Mouse (Mus musculus) E14TG2a.4 (cell line): Measurements from ENCODE around the gene Grb14.

Experiments used
- CTCF ChIP-seq: conservative IDR thresholded peaks from 2 replicates; pipeline ENCODE4 v1.5.1; 2014; ENCODE audit warnings: low read length
- NANOG ChIP-seq: IDR thresholded peaks from 2 replicates; pipeline ENCODE4 v1.6.1; 2014; ENCODE audit warnings: borderline replicate concordance, low read length, mixed read lengths

GRCm38 (mm10) chr2:65017375-65017774 lies 7.4 kb downstream of the Grb14 start:
- TF ChIP-seq CTCF (no peak), NANOG (no peak)
